ENCODE assay signal across 16 mouse cellular contexts in the genomic region with DNA sequence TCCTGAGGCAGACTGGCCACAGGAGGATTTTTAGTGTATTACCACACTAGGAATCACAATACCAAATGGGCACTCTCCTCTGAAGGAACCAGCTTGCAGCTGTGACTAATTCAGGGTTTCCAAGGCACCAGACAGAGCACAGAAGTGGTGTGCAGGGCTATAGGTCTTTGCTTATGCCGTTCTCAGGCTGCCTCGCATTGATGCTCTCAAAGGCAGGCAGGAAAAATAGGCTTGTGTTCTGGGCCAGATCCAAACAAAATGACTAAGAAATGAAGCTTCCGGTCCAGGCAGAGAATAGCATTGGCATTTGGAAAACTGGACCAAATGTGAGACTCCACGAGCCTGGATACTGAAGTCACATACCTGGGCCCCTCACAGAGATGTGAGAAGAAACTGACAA.
DNase-seq lines count a peak whose midpoint lies in the region; ATAC-seq lines count a peak whose summit lies in the region.
"Had no signal": no experiment of that assay in that cellular context is flagged by ENCODE, and none has a peak within 500 bp of the region (broad histone marks: within the 10 kb centered on the region; RNA-seq: fewer than 3 reads in every experiment).

No protein-coding gene starts in this region.

- no peak for ATAC-seq in forebrain, embryonic 14.5 days
- ATAC-seq in forebrain, embryonic 13.5 days = no peak
- ATAC-seq in neural tube, embryonic 12.5 days (ENCODE audit: low FRiP score, low read depth) = peak; percentile 48; the same call in 1 of the 2 replicates
- ATAC-seq in neural tube, embryonic 15.5 days (ENCODE audit: low FRiP score) = no peak
- ATAC-seq in embryonic facial prominence, embryonic 13.5 days (ENCODE audit: insufficient number of reproducible peaks, insufficient read depth, low FRiP score, low TSS enrichment, low read depth) = no peak
- no peak for ATAC-seq in inflammation-experienced regulatory T-cells, adult 6 months
- ATAC-seq: CD4-positive, CD25-positive, alpha-beta regulatory T cell, adult 4 months had no signal

- H3K4me2 ChIP-seq in forebrain, embryonic 14.5 days (ENCODE audit: low read length) = no peak overlapping the region
- no peak overlapping the region for H3K4me2 ChIP-seq in forebrain, embryonic 13.5 days
- no peak overlapping the region for H3K4me2 ChIP-seq in neural tube, embryonic 12.5 days (replicated peaks)
- no peak overlapping the region for H3K4me2 ChIP-seq in neural tube, embryonic 15.5 days
- H3K4me2 ChIP-seq in embryonic facial prominence, embryonic 13.5 days = no peak overlapping the region
- H3K4me2 ChIP-seq: liver, embryonic 11.5 days; lung, embryonic 15.5 days had no signal

- no peak overlapping the region for H3K9ac ChIP-seq in forebrain, embryonic 14.5 days (ENCODE audit: low read length)
- H3K9ac ChIP-seq in forebrain, embryonic 13.5 days = no peak overlapping the region
- H3K9ac ChIP-seq in neural tube, embryonic 12.5 days = no peak overlapping the region
- no peak overlapping the region for H3K9ac ChIP-seq in neural tube, embryonic 15.5 days (replicated peaks)
- no peak overlapping the region for H3K9ac ChIP-seq in embryonic facial prominence, embryonic 13.5 days
- H3K9ac ChIP-seq: lung, embryonic 15.5 days had no signal

- 60% methylated on average over 4 of the region's 4 CpGs for WGBS in forebrain, embryonic 14.5 days
- 53% methylated on average over 4 of the region's 4 CpGs for WGBS in forebrain, embryonic 13.5 days
- WGBS in neural tube, embryonic 12.5 days = 45% methylated on average over 4 of the region's 4 CpGs
- WGBS in neural tube, embryonic 15.5 days = 44% methylated on average over 4 of the region's 4 CpGs
- 42% methylated on average over 4 of the region's 4 CpGs for WGBS in embryonic facial prominence, embryonic 13.5 days

- no peak overlapping the region for H3K4me3 ChIP-seq in forebrain, embryonic 14.5 days (ENCODE audit: low read depth, low read length)
- no peak overlapping the region for H3K4me3 ChIP-seq in forebrain, embryonic 13.5 days
- no peak overlapping the region for H3K4me3 ChIP-seq in neural tube, embryonic 12.5 days
- H3K4me3 ChIP-seq in neural tube, embryonic 15.5 days (replicated peaks) = no peak overlapping the region
- no peak overlapping the region for H3K4me3 ChIP-seq in embryonic facial prominence, embryonic 13.5 days
- H3K4me3 ChIP-seq: erythroblast, embryonic 14.5 days; lung, embryonic 15.5 days had no signal

- peak overlapping the region; percentile 21; the same call in 1 of the 2 replicates for H3K27ac ChIP-seq in forebrain, embryonic 14.5 days (ENCODE audit: low read depth, low read length)
- no peak overlapping the region for H3K27ac ChIP-seq in forebrain, embryonic 13.5 days
- no peak overlapping the region for H3K27ac ChIP-seq in neural tube, embryonic 12.5 days
- no peak overlapping the region for H3K27ac ChIP-seq in neural tube, embryonic 15.5 days (replicated peaks)
- peak overlapping the region; percentile 33; the same call in 1 of the 2 replicates for H3K27ac ChIP-seq in embryonic facial prominence, embryonic 13.5 days
- H3K27ac ChIP-seq: lung, embryonic 15.5 days had no signal

- no peaks in the 10 kb centered on the region for H3K9me3 ChIP-seq in forebrain, embryonic 14.5 days (replicated peaks; ENCODE audit: control insufficient read depth, low read length)
- H3K9me3 ChIP-seq in forebrain, embryonic 13.5 days (replicated peaks) = no peaks in the 10 kb centered on the region
- no peaks in the 10 kb centered on the region for H3K9me3 ChIP-seq in neural tube, embryonic 12.5 days
- H3K9me3 ChIP-seq in neural tube, embryonic 15.5 days (replicated peaks) = no peaks in the 10 kb centered on the region
- H3K9me3 ChIP-seq in embryonic facial prominence, embryonic 13.5 days = no peaks in the 10 kb centered on the region
- H3K9me3 ChIP-seq: lung, embryonic 15.5 days had no signal

- H3K36me3 ChIP-seq in forebrain, embryonic 14.5 days (ENCODE audit: control insufficient read depth, insufficient read depth, low read length) = no peaks in the 10 kb centered on the region
- H3K36me3 ChIP-seq in forebrain, embryonic 13.5 days (ENCODE audit: poor library complexity, severe bottlenecking) = 0 out of 2 replicates have a peak, but pooled peaks cover 6% of the 10 kb centered on the region
- H3K36me3 ChIP-seq in neural tube, embryonic 12.5 days = no peaks in the 10 kb centered on the region
- H3K36me3 ChIP-seq in neural tube, embryonic 15.5 days = no peaks in the 10 kb centered on the region
- no peaks in the 10 kb centered on the region for H3K36me3 ChIP-seq in embryonic facial prominence, embryonic 13.5 days
- H3K36me3 ChIP-seq: lung, embryonic 15.5 days had no signal

- DNase-seq in forebrain, embryonic 14.5 days (ENCODE audit: low spot score) = peak; percentile 42
- DNase-seq in natural killer cell, adult 2 months (ENCODE audit: low spot score in 2 of 2) = no peak
- DNase-seq in left cerebral cortex, adult 9 months (ENCODE audit: low spot score in 2 of 2) = no peak
- DNase-seq: adrenal gland, postnatal 25 days; heart, postnatal 10 days; kidney, adult 11 months; right cerebral cortex, postnatal 4 days had no signal

- H3K27me3 ChIP-seq in forebrain, embryonic 14.5 days (replicated peaks; ENCODE audit: control insufficient read depth, insufficient read depth, low read length) = no peaks in the 10 kb centered on the region
- no peaks in the 10 kb centered on the region for H3K27me3 ChIP-seq in forebrain, embryonic 13.5 days
- H3K27me3 ChIP-seq in neural tube, embryonic 12.5 days (replicated peaks) = no peaks in the 10 kb centered on the region
- H3K27me3 ChIP-seq in neural tube, embryonic 15.5 days (replicated peaks) = 0 out of 2 replicates have a peak, but pooled peaks cover 3% of the 10 kb centered on the region
- no peaks in the 10 kb centered on the region for H3K27me3 ChIP-seq in embryonic facial prominence, embryonic 13.5 days
- H3K27me3 ChIP-seq: lung, embryonic 15.5 days had no signal

- peaks cover 23% of the 10 kb centered on the region for H3K4me1 ChIP-seq in forebrain, embryonic 14.5 days (ENCODE audit: control insufficient read depth, insufficient read depth, low read length)
- H3K4me1 ChIP-seq in forebrain, embryonic 13.5 days = peaks cover 38% of the 10 kb centered on the region
- H3K4me1 ChIP-seq in neural tube, embryonic 12.5 days = peaks cover 28% of the 10 kb centered on the region
- peaks cover 34% of the 10 kb centered on the region for H3K4me1 ChIP-seq in neural tube, embryonic 15.5 days
- H3K4me1 ChIP-seq in embryonic facial prominence, embryonic 13.5 days = peaks cover 45% of the 10 kb centered on the region

Comparison
In these comparisons a context has a peak if more than half of its experiments do, and no peak if none do; other contexts are left out.
1. H3K27ac ChIP-seq: peak in forebrain, embryonic 14.5 days (single experiment) and embryonic facial prominence, embryonic 13.5 days (single experiment); none in forebrain, embryonic 13.5 days (single experiment), neural tube, embryonic 12.5 days (single experiment) and neural tube, embryonic 15.5 days (single experiment).